In the genomic region with DNA sequence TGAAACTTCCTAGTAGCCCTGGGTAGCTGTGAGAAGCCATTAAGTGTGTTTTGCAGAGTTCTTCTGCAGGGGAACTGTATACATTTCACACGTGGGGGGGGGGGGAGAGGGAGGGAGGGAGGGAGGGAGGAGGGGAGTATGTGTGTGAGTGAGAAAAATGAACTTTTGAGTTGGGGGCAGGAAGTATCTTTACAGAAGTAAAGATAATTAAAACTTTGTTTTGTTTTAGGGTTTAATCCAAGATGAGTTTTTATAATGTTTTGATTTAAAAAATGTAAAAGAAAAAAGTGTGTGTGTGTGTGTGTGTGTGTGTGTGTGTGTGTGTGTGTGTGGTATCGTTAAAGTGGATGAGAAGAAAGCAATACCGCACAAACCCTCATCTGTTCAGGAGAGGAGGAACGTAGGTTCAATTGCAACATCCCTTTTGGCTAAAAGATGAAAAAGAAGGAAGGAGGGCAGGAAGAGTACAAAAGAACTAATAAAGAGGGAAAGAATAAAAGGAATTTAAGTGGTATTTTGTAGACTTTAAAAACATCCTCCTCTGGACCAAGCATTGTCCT, we compare ENCODE assay signal across 19 mouse cellular contexts.
DNase-seq lines count a peak whose midpoint lies in the region; ATAC-seq and TF ChIP-seq lines count a peak whose summit lies in the region.
"Had no signal": no experiment of that assay in that cellular context is flagged by ENCODE, and none has a peak within 500 bp of the region (broad histone marks: within the 10 kb centered on the region; RNA-seq: fewer than 3 reads in every experiment).

No protein-coding gene starts in this region.

- TF ChIP-seq CTCF in liver, postnatal 0 days (IDR thresholded peaks at IDR 0.05; ENCODE audit: low read depth) = no peak

- no peak for DNase-seq in heart, adult 11 months
- DNase-seq in liver, postnatal 0 days = no peak
- no peak for DNase-seq in liver
- peak; percentile 48 for DNase-seq in thymus, postnatal 0 days (ENCODE audit: low spot score)
- no peak for DNase-seq in thymus, adult 18-20 months
- DNase-seq in layer of hippocampus, postnatal 25 days (ENCODE audit: extremely low spot score in 1 of 2, low spot score in 1 of 2) = no peak
- DNase-seq: adrenal gland, postnatal 36 days; cerebellum, adult 8-10 months; left cerebral cortex, postnatal 4 days; liver, embryonic 13.5 days; right cerebral cortex, postnatal 14 days had no signal

- no peak overlapping the region for H3K4me3 ChIP-seq in heart, embryonic 12.5 days
- H3K4me3 ChIP-seq in liver, postnatal 0 days (ENCODE audit: low read depth, low read length) = no peak overlapping the region
- H3K4me3 ChIP-seq: embryonic facial prominence, embryonic 13.5 days; hindbrain, embryonic 12.5 days; layer of hippocampus, adult 2 months; liver, embryonic 13.5 days; midbrain, embryonic 12.5 days had no signal

- peaks cover 45% of the 10 kb centered on the region for H3K4me1 ChIP-seq in heart, embryonic 12.5 days (replicated peaks)
- peaks cover 14% of the 10 kb centered on the region for H3K4me1 ChIP-seq in liver, postnatal 0 days (ENCODE audit: insufficient read depth)
- H3K4me1 ChIP-seq: hindbrain, embryonic 12.5 days; midbrain, embryonic 12.5 days had no signal

- ATAC-seq in heart, embryonic 12.5 days (ENCODE audit: insufficient number of reproducible peaks, low FRiP score) = no peak
- ATAC-seq in liver, postnatal 0 days = no peak
- ATAC-seq: forebrain, embryonic 16.5 days; intestine, postnatal 0 days had no signal

- peaks cover 6% of the 10 kb centered on the region; the same call in 1 of the 2 replicates for H3K36me3 ChIP-seq in heart, embryonic 12.5 days
- no peaks in the 10 kb centered on the region for H3K36me3 ChIP-seq in liver, postnatal 0 days (replicated peaks; ENCODE audit: insufficient read depth, low read length)
- H3K36me3 ChIP-seq: embryonic facial prominence, embryonic 13.5 days; hindbrain, embryonic 12.5 days; liver, embryonic 13.5 days; midbrain, embryonic 12.5 days had no signal

- H3K4me2 ChIP-seq in heart, embryonic 12.5 days = peak overlapping the region; percentile 9; the same call in 1 of the 2 replicates
- peak overlapping the region; percentile 45 for H3K4me2 ChIP-seq in liver, postnatal 0 days (ENCODE audit: low read depth, low read length)
- H3K4me2 ChIP-seq: embryonic facial prominence, embryonic 13.5 days; hindbrain, embryonic 12.5 days; liver, embryonic 13.5 days; midbrain, embryonic 12.5 days had no signal

- no peak for TF ChIP-seq EP300 in liver, postnatal 0 days (IDR thresholded peaks at IDR 0.05; ENCODE audit: low read depth)

- WGBS in heart, embryonic 12.5 days = 56% methylated on average over 4 of the region's 4 CpGs
- WGBS in liver, postnatal 0 days (ENCODE audit: insufficient replicate concordance) = 30% methylated on average over 4 of the region's 4 CpGs

- H3K9ac ChIP-seq in heart, embryonic 12.5 days = no peak overlapping the region
- no peak overlapping the region for H3K9ac ChIP-seq in liver, postnatal 0 days (replicated peaks)
- H3K9ac ChIP-seq: embryonic facial prominence, embryonic 13.5 days; hindbrain, embryonic 12.5 days; liver, embryonic 13.5 days; midbrain, embryonic 12.5 days had no signal

- no peaks in the 10 kb centered on the region for H3K9me3 ChIP-seq in heart, embryonic 12.5 days (replicated peaks)
- no peaks in the 10 kb centered on the region for H3K9me3 ChIP-seq in liver, postnatal 0 days (ENCODE audit: low read length)
- H3K9me3 ChIP-seq: embryonic facial prominence, embryonic 13.5 days; hindbrain, embryonic 12.5 days; liver, embryonic 13.5 days; midbrain, embryonic 12.5 days had no signal

- H3K27me3 ChIP-seq in heart, embryonic 12.5 days (replicated peaks) = no peaks in the 10 kb centered on the region
- H3K27me3 ChIP-seq in liver, postnatal 0 days (ENCODE audit: insufficient read depth, low read length) = no peaks in the 10 kb centered on the region
- H3K27me3 ChIP-seq: embryonic facial prominence, embryonic 13.5 days; liver, embryonic 13.5 days had no signal

- no peak overlapping the region for H3K27ac ChIP-seq in heart, embryonic 12.5 days (ENCODE audit: poor library complexity, severe bottlenecking)
- H3K27ac ChIP-seq in liver, postnatal 0 days (ENCODE audit: low read depth) = 0 out of 2 replicates have a peak overlapping the region, but pooled peaks have one; percentile 29
- H3K27ac ChIP-seq: embryonic facial prominence, embryonic 13.5 days; hindbrain, embryonic 12.5 days; kidney, postnatal 0 days; layer of hippocampus, adult 2 months; liver, embryonic 13.5 days; midbrain, embryonic 12.5 days had no signal
